Mouse (Mus musculus) adrenal gland, adult (tissue): ENCODE measurements around the gene Ccdc96.
A peak's percentile ranks its signal among the peaks of the same experiment; 100 is the strongest.

Experiments
- DNase-seq, 2 experiments: peaks; one replicate each; pipeline ENCODE4 v3.0.0; 2022 to 2023; ENCODE audit warnings: low spot score in 1 of 2; ENCODE audit not compliant: inconsistent age in 2 of 2

The Ccdc96 gene

DNA sequence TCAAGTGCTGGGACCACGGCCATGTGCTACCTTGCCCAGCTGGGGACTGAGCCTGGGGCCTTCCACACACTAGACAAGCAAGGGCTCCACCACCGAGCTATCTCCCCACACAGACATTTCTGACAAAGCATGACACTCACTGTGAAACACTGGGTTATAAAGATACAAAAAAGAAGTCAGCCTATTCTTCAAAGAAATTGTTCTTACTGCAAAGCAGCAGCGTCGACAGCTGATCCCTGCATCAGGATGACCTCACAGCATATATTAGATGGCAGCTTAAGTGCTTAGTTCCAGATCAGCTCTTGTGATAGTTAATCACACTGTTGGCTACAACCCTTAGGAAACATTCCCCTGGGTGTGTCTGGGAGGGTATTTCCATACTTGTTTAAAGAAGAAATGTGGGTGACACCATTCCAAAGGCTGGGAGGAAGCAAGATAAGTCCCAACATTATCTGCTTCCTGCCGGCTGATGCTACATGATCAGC, 38.9 kb downstream of the Ccdc96 start:
- no peak for DNase-seq

DNA sequence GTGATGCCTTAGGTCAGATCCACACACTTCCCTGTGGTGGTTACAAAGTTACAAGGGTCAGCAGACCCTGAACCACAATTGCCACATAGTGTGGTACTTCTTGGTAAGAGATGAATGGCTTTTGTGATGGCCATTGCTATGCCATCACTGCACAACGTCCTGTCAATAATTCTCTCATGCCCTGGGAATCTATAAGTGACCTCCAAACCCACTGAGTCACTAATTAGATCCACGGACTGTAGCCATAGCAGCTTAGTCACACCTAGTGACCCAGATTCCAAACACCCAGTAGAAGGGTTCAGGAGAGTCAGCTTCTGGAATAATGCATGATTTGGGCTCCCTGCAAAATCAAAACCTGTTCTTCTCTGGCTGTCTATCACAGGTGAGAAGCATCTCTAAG, 40.8 kb downstream of the Ccdc96 start:
- DNase-seq: peak in 1 of 2 experiments; percentile 76

- DNase-seq: peak in 1 of 2 experiments; percentile 71
These were observed 41.9 kb downstream of the Ccdc96 start for GRCm38 (mm10) chr5:36526274-36526673.

DNA sequence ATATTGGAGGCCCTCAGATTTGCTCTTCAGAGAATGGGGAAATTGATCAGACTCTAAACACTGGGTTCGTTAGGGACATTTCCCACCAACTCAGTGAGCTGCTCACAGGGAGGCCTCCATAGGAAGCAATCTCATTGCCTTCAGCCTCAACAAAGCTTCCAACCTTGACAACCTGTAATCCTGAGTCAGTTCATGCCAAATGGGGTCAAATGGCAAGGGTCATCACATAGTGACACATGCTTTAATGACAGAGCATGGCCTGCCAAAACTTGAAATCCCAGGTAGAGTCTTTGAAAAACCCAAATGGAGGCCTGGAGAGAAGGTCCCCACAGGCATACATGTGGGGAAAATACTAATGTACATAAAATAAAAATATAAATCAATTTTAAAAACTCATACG, 42.5 kb downstream of the Ccdc96 start:
- peak in 1 of 2 experiments; percentile 56 for DNase-seq

DNA sequence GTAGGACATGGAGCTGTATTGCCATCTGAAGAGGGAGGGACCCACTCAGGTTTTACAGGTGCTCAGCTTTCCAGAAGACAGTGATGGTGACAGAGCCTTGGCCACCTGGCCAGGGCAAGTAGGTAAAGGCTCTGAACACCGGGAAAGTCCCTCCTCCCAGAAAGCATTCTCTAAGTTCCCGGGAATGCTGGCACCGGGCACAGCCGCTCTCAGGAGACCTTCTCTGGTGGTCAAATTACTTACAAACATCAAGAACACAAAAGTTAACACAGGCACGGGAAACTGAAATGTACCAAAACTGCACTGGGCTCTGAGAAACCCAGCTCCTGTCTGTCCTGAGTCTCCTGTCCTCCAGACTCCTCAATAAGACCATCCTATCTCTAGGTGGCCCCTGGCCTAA, 45.3 kb downstream of the Ccdc96 start:
- peak in 1 of 2 experiments; percentile 51 for DNase-seq

DNA sequence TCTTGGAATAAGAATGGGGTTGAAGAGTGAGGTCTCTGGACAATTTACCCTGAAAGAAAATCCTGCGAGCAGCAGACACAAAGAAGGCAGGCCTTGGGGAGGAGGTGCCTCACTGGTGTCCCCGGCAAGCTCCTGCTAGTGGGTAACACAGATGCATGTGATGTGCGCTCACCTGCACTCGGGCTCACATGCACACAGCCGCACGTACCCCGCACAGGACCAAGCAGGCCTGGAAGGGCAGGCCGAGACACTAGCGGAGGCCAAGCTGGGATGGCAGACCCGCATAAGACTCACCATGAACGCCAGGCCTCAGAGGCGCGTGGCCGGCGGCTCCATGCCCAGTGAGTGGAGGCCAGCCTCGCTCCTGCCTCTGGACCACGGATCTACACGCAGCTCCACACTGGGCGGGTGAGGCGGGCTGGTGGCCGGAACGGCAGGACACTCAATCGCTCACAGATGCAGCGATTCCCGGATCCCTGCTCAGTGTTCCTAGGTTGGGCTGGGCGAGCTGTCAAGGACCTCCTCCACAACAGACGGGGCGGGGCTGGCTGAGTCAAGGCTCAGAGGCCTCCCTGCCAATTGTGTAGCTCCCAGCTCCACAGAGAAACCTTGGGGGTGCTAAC, 45.9 kb downstream of the Ccdc96 start:
- peak; percentile 97 to 99 for DNase-seq

DNA sequence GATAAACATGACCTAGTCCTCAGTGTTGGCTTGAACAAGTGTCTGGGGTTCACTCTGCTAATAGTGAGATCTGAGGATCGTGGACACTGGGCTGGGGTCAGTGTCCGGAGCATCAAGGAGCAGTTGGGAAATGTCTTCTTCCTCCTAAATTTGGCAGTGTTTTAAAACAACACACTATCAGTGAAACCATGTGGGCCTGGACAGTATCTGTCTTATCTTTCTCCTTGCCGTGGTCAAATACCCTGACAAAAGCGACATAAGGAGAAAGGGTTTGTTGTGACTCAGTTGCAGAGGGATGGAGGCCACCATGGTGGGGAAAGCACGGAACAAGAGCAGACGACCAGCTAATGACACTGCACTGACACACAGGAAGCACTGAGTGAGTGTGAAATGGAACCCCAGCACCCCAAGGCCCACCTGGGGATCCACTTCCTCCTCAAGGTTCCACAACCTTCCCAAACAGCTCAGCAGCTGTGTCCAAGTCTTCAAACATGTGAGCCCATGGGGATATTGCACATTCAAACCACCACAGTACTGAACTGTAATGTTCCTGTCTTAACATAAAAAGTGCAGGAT, 50.2 kb downstream of the Ccdc96 start:
- no peak for DNase-seq

DNA sequence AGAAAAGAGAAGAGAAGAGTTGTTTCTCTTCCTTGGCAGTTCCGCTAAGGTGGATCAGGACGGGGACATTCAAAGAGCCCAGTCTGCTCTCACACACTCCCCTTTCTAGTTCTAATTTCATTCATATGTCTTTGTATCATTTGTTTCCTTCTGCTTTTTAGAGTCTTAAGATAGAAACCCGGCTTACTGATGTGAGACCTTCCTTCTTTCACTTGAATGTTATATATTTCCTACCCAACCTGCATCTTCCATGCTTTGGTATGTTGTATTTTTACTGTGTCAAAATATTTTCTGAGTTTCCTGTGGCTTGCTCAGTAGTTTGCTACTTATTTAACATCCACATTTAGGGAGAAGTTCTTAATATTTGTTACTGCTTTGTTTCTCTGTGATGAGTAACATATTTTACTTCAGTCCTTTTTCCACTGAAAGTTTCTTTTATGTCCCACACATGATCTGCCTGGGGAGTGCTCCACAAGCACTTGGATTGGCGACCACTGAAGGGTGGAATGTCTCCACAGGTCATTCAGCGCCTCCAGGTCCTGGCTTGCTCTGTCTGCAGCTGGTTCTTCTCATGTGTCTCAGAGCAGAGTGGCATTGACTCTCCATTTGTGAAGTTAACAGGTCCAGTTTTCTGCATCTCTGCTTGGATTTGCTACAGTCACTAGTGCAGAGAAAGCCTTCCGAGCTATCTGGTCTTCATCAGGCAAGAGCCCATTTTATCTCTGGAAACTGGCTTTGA, 51.2 kb downstream of the Ccdc96 start:
- DNase-seq: no peak

DNA sequence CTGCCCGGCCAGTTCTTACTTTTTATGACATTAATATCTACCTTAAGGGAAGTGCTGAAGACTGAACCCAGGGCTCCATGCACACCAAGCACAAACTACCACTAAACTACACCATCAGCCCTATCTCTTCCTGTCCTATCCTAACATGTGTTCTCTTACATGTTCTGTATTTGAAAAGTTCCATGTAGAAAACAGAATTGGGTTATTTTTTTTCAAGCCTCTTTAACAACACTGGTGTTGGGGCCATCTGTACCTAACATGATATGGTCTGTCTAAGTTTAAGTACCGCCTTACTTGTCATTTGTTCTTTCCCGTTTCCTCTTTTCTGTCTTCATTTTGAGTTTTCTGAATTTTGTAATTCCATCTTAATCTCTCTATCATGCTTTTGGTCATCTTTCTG, 52.0 kb downstream of the Ccdc96 start:
- no peak for DNase-seq
